Mouse (Mus musculus) layer of hippocampus, adult 18-20 months (tissue): ENCODE measurements around the gene Tmem104. TPM values are rescaled to one million over a fixed set of nuclear protein-coding genes. Genes with fewer than 3 reads are reported as not detected.
A peak's percentile ranks its signal among the peaks of the same experiment; 100 is the strongest.

Experiments
- DNase-seq, 2 experiments: peaks; one replicate each; pipeline ENCODE4 v3.0.0; 2022; ENCODE audit warnings: low spot score in 2 of 2
- total RNA-seq, 2 experiments: library from RNA; stranded (reverse); gene quantifications; 2 replicates each; pipeline ENCODE4 v1.2.3; 2021

The Tmem104 gene
- total RNA-seq, 2 experiments from 2014 or later: 16.7 to 17.7 TPM

DNA sequence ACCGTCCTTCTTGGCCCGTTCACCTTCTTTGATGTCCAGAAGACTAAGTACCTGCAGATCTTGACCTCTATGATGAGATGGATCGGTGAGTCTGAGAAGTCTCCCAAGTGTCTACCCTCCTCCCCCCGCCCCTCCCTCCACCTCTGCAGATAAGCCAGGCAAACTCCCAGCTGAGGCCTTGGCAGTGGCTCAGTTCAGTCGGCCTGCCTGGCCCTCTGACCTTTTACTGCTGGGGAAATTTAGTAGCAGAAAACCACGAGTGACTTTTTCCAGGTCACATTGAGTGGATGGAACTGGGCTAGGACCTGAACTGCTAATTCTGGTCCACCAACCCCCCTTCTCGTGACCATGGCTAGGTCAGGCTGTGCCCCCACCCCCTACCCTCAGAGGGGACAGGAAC is 41.1 kb downstream of the Tmem104 start:
- DNase-seq: no peak

DNA sequence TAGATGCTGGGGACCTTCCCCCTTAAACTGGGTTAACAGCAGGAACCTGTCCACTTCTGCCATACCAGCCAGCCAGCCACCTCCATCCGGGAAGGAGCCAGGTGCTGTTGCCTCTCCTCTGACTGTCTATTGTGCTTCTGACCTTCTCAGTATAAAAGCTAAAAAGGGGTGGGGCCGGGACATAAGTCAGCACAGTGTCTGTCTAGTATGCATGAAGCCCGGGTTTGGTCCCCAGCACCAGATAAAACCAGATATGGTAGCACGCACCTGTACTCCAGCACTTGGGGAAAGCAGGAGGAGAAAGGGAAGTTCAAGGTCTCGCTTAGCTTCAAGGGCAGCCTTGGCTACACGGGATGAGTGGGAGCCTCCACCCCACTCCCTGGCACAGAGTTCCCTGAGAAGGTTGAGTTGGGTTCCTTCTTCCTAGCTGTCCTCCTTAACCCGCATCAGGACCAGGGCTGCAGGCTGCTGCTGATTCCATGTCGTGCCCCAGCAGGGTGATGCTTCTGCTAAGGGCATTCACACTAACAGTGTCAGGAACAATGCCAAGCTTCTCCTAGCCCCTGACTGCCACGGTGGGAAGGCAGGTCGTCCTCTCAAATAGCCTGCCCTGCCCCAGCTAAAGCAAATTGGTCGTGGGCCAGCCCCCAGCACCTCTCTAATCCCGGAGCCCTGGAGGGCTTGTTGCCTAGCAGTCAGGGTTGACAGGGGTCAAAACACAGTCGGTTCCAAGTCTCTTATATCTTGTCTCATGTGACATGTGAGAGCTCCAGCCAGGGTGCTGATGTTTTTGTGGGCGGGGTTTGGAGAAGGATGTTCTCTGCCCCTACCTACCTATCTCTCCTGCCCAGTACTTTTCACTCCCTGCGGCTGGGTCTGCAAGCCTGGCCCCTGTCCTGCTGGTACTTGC is 42.0 kb downstream of the Tmem104 start:
- no peak for DNase-seq

DNA sequence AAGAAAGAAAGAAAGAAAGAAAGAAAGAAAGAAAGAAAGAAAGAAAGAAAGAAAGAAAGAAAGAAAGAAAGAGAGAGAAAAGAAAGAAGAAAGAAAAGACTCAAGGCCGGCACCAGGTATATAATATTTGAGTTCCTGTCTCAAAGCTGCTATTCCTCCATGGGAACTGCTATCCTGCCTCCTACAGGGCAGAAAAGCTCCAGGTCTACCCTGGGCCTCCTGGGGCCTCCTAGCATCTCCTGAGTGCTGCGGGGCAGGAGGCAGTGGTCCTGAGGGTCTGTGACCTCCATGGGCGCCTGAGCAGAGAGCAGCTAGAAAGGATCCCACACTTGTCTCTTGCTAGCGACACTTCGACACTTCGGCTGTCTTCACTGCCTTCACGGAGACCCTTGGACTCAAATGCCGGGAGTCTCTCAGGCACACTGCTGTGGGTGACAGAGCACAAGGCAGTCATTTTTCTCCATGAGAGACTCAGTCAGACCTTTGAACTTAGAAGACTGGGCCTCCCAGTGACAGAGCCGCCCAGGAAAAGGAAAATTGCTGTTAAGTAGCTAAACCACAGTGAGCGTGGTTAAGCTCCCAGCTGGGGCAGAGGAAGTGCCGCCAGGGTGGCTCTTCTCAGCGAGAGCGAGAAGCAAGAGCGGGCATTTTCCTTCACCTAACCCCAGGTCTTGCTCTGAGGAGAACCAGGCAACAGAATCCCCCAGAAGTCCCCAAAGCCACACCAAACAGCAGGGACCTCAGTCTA is 44.1 kb downstream of the Tmem104 start:
- no peak for DNase-seq

DNA sequence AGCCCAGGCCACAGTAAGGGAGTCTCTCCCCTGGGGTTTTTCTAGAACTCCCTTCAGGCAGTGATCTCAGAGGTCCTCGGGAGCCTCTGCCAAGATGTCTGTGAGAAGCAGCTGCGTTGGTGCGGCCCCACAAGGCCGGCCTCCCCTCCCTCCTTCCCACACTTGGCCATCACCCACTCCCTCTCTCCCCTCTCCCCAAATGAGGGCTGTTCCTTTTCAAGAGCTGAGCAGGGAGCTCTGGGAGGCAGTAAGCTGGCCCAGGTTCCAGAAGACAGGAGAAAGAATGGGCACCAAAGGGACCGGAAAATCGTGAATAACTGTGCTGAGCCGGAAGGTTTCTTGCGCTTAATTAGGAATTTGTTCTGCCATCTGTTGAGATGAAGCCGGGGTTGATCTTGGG is 44.6 kb downstream of the Tmem104 start:
- peak in 1 of 2 experiments; percentile 42 for DNase-seq

DNA sequence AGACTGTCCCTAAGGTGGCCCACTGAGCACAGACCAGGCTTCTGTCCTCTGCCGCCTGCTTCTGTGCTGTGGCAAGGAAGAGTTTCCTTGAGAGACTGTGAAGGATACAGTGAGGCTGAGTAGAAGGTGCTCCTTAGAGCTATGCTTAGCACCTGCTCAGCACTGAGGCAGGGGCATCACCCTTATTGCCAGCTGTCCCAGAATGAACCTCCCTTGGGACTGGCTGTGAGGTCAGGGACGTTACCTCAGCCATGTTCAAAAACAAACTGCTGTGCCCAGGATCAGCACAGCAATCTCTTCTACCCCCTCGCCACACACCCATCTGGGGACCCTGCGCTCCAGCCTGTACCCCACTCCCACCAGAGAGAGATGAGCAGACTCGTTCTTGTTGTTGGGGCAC is 45.6 kb downstream of the Tmem104 start:
- no peak for DNase-seq

DNA sequence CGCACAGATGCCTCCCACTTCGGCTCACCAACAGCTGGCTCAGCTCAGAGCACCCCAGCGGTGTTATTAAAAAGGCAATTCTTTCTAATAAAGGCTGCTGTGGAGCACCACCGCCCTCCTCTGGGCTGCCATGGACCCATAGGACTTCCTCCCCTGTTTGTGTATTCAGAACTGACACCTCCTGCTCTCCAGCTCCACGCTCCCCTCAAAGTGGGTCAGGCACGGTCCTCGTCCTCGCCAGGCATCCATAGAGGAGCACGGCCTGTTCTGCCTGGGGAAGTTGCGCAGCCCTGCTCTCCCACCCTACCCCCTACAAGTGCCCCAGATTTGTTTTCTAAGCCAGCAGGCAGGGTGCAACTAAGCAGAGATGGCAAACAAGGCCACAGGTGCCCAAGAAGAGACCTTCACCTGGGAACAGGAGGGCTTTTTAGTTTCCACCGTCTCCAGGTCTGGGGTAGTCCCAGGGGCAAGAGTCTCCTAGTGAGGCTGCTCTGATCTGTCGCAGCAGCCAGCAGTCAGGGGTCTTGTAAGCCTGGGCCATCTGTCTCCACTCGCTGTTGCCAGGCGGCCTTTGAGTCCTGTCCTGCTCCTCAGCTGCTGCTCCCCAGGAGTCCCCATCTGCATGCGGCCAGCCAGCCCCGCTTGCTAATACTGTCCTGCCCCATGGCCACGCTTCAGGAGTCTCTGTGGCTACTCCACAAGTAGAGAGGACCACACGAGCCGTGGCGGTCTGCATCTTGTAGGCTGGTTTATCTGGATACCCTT is 46.4 kb downstream of the Tmem104 start:
- DNase-seq: peak in 1 of 2 experiments; percentile 47

DNA sequence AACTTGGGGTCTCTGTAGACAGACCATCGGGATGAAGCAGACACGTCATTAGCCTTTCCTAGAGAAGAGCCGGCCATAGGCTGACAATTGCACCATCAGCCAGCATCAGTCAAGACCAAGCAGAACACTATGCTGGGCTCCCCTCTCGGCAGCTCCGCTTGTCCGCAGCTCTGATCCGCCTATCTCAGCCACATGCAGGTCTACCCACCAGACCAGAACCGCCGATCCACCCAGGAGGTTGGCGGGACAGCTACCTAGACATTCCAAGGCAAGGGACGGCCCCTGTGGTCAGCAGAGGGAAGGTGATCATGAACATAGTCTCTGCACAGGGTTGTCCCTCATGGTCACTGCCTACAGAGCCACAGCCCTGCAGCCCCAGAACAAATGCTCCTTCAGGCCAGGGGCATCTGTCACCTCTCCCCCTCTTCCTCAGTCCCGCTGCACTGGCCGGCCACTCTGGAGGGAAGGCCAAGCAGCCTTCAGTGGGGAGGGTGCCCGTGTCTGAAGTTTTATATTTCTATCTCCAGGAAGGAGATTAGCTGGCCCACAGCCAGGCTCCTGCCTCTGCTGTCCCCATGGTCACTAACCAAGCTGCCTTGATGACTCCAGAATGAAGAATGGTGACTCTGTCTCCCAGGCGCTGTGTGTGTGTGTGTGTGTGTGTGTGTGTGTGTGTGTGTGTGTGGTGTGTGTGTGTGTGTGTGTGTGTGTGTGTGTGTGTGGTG is 47.2 kb downstream of the Tmem104 start:
- no peak for DNase-seq

DNA sequence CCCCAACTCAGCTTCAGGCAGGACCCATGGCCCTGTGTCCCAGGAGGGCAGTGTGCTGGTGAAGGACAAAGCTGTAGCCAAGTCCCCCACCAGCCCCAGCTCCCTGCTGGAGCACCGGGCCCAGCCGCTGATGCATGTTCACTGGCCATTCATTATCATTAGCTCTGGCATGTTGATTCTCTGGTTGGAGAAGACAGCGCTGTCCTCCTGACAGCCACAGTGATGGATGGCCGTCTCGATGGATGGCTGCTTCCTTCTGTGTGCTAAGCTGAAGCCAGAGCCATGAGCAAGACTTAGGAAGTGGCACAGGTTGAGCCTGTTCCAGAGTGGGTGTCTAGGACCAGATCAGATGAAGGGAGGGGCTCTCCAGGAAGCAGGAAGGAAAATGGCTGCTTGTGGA is 49.3 kb downstream of the Tmem104 start:
- no peak for DNase-seq

DNA sequence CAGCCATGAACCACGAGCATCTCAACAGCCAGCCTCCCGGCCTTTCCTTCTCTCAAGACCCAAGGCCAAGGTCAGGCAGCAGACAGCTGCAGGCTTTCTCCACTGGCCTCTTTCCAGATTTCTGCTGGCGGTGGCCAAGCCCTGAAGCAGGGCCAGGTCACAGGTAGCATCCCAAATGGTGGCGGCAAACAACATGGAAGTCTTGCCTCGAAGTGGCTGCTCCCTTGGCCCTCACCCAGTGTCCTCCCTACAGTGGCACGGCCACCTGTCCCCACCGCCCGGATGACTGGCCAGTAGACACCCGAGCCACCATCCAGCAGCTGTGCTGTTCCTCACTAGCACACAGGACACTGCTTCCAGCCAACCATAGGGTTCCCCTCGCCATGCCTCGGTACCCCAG is 54.1 kb downstream of the Tmem104 start:
- DNase-seq: no peak

DNA sequence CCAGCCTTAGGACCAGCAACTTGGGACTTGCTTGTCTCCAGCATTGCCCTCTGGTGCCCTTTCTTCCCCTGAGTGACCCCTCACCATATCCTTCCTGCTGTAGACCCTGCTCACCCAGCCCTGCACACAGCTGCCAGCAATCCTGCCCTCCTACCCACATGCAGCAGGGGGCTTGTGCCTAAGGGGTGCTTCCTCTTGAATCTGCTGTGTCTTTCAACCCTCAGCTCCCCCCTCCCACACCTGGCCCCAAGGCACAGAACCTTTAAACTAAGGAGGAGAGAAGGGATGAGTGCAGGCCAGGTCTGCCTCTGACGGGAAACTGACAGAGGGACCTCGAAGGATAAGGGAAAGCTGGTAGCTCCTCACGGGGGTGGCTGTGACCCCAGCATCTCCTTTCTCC is 55.5 kb downstream of the Tmem104 start:
- no peak for DNase-seq

DNA sequence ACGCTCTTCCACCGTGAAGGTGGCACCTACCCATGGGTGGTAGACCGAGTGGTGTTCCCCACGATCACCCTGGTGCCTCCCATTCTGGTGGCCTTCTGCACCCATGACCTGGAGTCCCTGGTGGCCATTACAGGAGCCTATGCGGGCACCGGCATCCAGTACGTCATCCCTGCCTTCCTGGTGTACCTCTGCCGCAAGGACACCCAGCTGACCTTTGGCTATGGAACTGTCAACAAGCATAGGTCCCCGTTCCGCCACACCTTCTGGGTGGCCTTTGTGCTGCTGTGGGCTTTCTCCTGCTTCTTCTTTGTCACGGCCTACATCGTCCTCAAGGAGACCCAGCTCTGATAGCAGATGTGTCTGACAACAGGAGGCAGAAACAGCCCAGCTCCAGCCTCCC is 56.5 kb downstream of the Tmem104 start:
- no peak for DNase-seq

DNA sequence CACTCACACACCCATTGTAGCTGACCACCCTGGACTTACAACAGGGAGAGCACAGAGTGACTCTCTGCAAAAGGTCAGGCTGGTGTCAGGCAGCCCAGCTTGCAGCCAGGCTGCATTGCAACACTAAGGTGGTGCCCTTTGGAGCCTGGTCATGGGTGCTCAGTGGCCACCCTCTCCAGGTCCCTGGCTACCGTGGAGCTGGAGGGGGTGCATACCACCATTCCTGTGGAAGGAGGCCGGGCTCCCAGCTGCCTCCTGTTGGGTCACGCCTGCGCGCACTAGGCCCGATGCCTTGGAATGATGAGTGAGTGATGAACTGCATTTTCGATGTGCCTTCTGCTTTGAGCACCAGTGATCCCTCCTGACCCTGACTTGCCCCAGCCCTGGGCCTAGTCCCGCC is 57.6 kb downstream of the Tmem104 start:
- no peak for DNase-seq

DNA sequence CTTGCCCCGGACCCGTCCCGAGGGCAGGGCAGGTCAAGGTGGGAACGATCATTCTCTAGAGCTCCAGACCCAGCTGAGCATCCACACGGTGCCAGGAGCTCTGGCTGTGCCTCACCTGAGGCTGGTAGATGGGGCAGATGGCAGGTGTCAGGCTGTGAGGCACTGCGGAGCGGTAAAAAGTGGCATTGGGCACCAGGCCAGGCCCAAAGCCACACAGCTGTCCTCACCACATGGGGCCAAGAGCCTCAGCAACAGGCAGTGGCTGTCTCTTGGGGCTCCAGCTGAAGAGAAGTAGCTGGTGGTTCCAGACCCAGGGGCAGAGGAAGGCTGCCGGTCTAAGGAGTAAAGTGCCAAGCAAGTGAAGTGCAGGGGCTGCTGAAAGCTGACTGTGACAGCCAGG is 59.1 kb downstream of the Tmem104 start:
- DNase-seq: no peak

DNA sequence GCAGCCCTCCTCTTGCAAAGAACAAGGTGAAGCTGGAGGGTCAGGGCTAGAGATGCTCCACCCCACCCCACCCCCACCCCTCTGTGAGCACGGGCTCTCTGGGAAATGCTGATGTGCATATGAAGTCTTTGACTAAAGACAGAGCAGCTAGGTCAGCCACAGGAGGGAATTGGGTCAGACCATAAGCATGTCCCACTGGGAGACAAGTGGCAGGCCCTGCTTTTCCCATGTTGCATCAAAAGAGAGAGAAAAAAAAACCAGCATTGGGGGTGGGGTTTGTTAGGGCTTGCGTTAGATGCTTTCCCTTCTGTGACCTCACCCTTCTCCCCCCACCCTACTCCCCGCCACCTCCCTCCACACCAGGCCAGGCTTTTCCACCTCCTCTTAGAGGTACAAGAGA is 60.0 kb downstream of the Tmem104 start:
- no peak for DNase-seq

DNA sequence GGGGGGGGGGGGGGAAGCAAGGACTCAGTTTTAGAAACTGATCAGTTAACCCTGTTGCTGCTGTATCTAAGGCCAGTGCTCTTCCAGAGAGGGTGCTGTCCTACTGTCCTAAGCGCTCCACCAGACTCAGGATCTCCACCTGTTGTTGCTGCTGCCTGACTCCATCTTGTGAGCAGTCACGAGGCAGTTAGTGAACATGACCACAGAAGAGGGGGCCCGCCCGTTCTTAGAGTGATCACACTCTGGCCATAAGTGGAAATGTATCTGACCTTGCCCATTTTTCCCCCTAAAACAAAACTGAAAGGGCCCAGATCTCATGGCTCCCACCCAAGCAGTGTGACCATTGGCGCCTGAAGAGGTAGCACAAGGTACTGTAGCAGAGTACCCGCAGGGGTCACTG is 60.7 kb downstream of the Tmem104 start:
- no peak for DNase-seq

DNA sequence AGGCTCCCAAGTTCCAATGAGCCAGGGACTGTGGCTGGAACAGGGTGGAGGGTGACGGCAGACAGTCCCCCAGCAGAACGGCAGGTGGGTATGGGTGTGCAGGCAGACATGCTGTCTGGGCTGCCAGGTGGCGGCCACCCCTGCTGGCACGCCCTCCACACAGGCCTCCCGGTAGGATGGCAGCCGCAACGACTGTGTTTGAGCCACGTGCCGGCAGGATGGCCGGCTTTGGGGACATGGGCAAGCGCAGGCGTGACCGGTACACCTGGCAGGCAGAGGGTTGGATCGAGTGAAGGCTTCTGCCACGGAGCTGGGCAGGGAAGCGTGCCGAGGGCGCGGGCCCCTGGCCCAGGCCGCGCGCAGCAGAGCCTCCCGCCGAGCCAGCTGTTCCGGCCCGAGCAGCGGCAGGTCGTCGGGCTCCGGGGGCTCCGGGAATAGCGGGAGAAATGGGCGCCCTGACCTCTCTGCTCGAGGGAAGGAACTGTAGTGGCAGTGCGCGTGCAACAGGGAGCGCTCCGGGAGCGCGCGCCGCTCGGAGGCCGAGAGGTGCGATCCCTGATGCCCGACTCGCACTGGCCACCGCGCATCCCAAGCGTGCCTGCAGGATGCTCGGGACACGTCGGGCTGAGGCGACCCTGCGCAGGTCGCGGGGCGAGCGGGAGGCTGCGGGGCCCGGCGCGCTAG is 62.6 kb downstream of the Tmem104 start:
- no peak for DNase-seq

DNA sequence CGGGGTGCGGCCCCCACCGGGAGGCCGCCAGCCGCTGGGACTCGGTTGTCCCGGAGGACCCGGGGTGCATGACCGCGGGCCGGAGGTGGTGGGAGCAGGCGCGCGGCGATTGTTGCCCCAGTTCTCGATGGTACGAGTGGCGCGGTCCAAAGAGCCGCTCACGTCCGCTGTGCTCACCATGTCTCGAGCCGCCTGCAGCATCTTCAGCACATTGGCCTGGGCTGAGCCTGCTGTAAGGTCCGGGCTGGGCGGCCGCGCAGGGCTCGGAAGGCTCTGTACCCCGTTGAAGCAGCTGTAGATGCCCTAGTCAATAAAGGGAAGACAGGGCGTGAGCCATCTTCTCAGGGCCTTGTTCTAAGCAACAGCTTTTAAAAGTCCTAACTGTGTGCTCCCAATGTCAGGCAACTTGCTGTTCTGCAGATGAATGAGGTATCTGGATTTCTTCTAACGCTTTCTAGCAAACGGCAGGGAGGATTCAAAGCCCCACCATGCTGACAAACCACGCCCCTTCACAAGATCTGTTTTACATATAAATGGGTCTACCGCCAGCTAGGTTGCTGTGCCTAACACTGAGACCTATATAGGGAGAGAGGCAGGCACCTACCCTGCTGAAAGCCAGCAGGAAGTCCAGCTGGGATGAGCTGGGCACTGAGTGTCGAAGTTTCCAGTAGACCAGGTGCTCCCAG is 63.3 kb downstream of the Tmem104 start:
- no peak for DNase-seq

DNA sequence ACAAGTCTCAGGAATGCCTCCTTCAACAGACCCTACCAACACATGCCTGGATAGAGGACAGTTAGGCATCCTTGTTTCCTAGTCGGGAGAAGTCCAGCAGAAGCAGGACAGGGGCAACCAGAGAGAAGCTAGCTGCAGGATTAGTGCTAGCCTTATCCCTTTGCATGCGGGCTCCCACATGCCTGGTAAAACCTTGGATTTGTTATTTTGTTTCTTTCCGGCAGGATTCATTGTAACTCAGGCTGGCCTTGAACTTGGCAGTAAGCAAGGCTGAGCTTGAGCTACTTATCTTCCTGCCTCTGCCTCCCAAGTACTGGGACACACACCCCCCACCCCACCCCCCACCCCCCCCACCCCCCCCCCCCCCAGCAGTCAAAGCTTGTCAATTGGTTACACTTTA is 64.0 kb downstream of the Tmem104 start:
- no peak for DNase-seq

DNA sequence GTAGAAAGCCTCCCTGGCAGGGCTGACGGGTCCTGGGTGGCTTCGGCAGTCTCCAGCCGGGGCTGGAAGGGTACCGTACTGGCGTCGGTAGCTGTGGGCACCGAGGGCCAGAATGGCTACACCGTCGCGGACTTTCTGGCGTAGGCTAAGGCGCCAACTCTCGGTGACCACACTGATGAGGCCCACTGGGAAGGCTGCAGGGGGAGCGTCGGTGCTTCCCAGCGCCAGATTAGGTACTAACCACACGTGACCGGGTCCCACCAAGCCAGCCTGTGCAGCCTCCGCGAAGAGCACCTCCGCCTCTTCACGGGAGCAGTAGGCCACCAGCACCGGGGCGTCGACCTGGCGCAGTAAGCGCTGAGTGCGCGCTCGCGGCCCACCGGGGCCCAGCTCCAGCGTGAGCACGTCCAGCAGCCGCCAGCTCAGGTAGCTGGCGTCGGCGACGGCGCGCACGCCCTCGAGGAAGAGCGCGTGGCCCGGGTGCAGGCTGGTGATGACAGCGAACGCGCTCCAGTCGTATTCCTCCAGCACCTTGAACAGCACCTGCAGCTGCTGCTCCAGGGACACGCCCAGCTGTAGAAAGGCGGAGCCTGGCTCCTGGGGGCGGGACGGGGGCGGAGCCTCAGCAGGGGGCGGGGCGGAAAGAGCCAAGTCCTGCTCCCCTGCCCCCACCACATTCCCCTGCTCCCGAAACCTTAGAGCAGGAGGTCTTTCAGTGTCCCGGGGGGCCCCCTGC is 70.7 kb downstream of the Tmem104 start:
- DNase-seq: no peak
